Mouse (Mus musculus) embryonic facial prominence, embryonic 15.5 days (tissue): Measurements from ENCODE around the gene Nubp2. TPM values are rescaled to one million over a fixed set of nuclear protein-coding genes. Genes with fewer than 3 reads are reported as not detected.

Source experiments
- ATAC-seq: fragments of 200-750 bp; cut with Nextera tagmentation; 2 replicates; pipeline ENCODE4 v1.8.0; 2017; ENCODE audit warnings: low read depth, moderate TSS enrichment; ENCODE audit not compliant: insufficient number of reproducible peaks, low FRiP score, low TSS enrichment
- H3K27ac ChIP-seq: fragments of 300-500 bp; sonication (generic); replicated peaks from 2 replicates; pipeline ENCODE4 v1.5.1; 2015; ENCODE audit warnings: mild to moderate bottlenecking, inconsistent platforms
- H3K27me3 ChIP-seq: fragments of 300-500 bp; sonication (generic); 2 replicates; pipeline ENCODE4 v1.6.1; 2015; ENCODE audit warnings: inconsistent platforms
- H3K36me3 ChIP-seq: fragments of 300-500 bp; sonication (generic); 2 replicates; pipeline ENCODE4 v1.6.1; 2015; ENCODE audit warnings: mild to moderate bottlenecking, inconsistent platforms
- H3K4me1 ChIP-seq: fragments of 300-500 bp; sonication (generic); 2 replicates; pipeline ENCODE4 v1.6.1; 2015; ENCODE audit warnings: inconsistent platforms
- H3K4me2 ChIP-seq: fragments of 300-500 bp; sonication (generic); replicated peaks from 2 replicates; pipeline ENCODE4 v1.6.1; 2015; ENCODE audit warnings: mild to moderate bottlenecking, inconsistent platforms
- H3K4me3 ChIP-seq: fragments of 300-500 bp; sonication (generic); replicated peaks from 2 replicates; pipeline ENCODE4 v1.5.1; 2015; ENCODE audit warnings: mild to moderate bottlenecking, inconsistent platforms
- H3K9ac ChIP-seq: fragments of 300-500 bp; sonication (generic); 2 replicates; pipeline ENCODE4 v1.6.1; 2015; ENCODE audit warnings: inconsistent platforms
- H3K9me3 ChIP-seq: fragments of 300-500 bp; sonication (generic); replicated peaks from 2 replicates; pipeline ENCODE4 v1.6.1; 2016; ENCODE audit warnings: inconsistent platforms
- WGBS: fragments of 180-500 bp; shearing (Covaris S2); methylation state at CpG from one replicate; pipeline ENCODE4 v1.1.7; 2015; 5-methylcytosine and 5-hydroxymethylcytosine counted together
- polyA plus RNA-seq: library from polyadenylated mRNA; unstranded; fragments of >200 nt; fragmentation: Nextera tagmentation; extraction: Ambion mirVana; gene quantifications from 2 replicates; pipeline ENCODE4 v1.2.1, GENCODE M21; 2015

The Nubp2 gene
- polyA plus RNA-seq, 1 experiment from 2014 or later, result 49.6 TPM

DNA sequence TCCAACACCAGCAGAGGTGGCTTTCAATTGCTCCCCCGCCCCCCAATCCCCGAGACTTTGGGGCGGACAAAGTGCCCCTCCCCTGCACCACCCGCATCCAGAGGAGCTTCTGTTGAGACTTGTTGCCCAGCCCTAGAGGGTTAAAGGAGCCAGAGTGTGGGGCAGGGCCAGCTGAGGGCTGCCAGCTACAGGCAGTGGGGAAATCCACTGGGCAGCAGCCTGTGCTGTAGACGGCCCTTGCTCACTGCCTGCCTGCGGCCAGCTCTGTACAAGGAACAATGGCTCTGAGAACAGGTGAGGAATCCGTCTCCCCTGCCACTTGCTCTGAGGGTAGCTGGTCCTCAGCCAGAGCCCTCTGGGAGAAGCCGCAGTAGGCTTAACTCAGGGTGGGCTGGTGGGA is 7.6 kb downstream of the Nubp2 start:
- Histone ChIP-seq H3K4me2 (no peak overlapping the region), H3K27ac (no peak overlapping the region), H3K4me1 (0 out of 2 replicates have a peak, but pooled peaks cover 4% of the 10 kb centered on the region), H3K36me3 (peaks cover 14% of the 10 kb centered on the region; the same call in 1 of the 2 replicates), H3K27me3 (no peaks in the 10 kb centered on the region), H3K9me3 (no peaks in the 10 kb centered on the region), H3K4me3 (no peak overlapping the region), H3K9ac (no peak overlapping the region)
- no peak for ATAC-seq
- WGBS, result 63% methylated on average over 8 of the region's 8 CpGs

DNA sequence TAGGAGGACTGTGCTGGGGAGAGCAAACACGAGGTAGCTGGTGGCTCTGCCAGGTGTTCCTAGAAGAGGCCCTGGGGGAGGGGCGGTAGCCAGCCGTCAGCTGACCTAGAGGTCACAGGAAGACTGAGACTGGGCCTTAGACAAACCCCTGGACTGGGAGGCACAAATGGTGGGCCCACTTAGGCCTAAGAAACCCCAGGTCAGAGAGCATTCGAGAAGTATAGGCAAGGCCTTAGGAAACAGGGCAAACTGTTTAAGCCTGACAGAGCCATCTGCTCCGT is 8.1 kb downstream of the Nubp2 start:
- H3K36me3 ChIP-seq, result peaks cover 9% of the 10 kb centered on the region; the same call in 1 of the 2 replicates
- H3K4me2 ChIP-seq, result no peak overlapping the region; the same call in 1 of the 2 replicates
- WGBS, result 25% methylated on average over 5 of the region's 5 CpGs
- H3K4me3 ChIP-seq, result no peak overlapping the region
- no peaks in the 10 kb centered on the region for H3K27me3 ChIP-seq
- 0 out of 2 replicates have a peak, but pooled peaks cover 4% of the 10 kb centered on the region for H3K4me1 ChIP-seq
- no peak overlapping the region for H3K9ac ChIP-seq
- no peak overlapping the region for H3K27ac ChIP-seq
- ATAC-seq, result 0 out of 2 replicates have a peak, but pooled peaks have one; percentile 13
- no peaks in the 10 kb centered on the region for H3K9me3 ChIP-seq

GRCm38 (mm10) chr17:24877336-24878116 is 8.6 kb downstream of the Nubp2 start:
- H3K4me2 ChIP-seq, result no peak overlapping the region; the same call in 1 of the 2 replicates
- no peak overlapping the region for H3K27ac ChIP-seq
- ATAC-seq, result no peak
- no peak overlapping the region for H3K4me3 ChIP-seq
- H3K36me3 ChIP-seq, result peaks cover 4% of the 10 kb centered on the region; the same call in 1 of the 2 replicates
- 51% methylated on average over 10 of the region's 10 CpGs for WGBS
- no peak overlapping the region for H3K9ac ChIP-seq
- H3K4me1 ChIP-seq, result 0 out of 2 replicates have a peak, but pooled peaks cover 4% of the 10 kb centered on the region
- H3K9me3 ChIP-seq, result no peaks in the 10 kb centered on the region
- H3K27me3 ChIP-seq, result no peaks in the 10 kb centered on the region

- no peaks in the 10 kb centered on the region for H3K36me3 ChIP-seq
- H3K4me3 ChIP-seq, result no peak overlapping the region
- no peak for ATAC-seq
- H3K4me2 ChIP-seq, result no peak overlapping the region
- H3K9me3 ChIP-seq, result no peaks in the 10 kb centered on the region
- H3K27me3 ChIP-seq, result no peaks in the 10 kb centered on the region
- no peak overlapping the region for H3K9ac ChIP-seq
- 0 out of 2 replicates have a peak, but pooled peaks cover 4% of the 10 kb centered on the region for H3K4me1 ChIP-seq
- H3K27ac ChIP-seq, result no peak overlapping the region
- WGBS, result 70% methylated on average over 8 of the region's 8 CpGs
These were observed 11.2 kb downstream of the Nubp2 start for GRCm38 (mm10) chr17:24874989-24875388.

- no peak overlapping the region for H3K4me2 ChIP-seq
- no peaks in the 10 kb centered on the region for H3K27me3 ChIP-seq
- H3K36me3 ChIP-seq, result no peaks in the 10 kb centered on the region
- H3K4me1 ChIP-seq, result 0 out of 2 replicates have a peak, but pooled peaks cover 4% of the 10 kb centered on the region
- H3K27ac ChIP-seq, result no peak overlapping the region
- no peak overlapping the region for H3K9ac ChIP-seq
- H3K4me3 ChIP-seq, result no peak overlapping the region
- H3K9me3 ChIP-seq, result no peaks in the 10 kb centered on the region
- no peak for ATAC-seq
- whole genome bisulfite sequencing, result 56% methylated on average over 1 of the region's 1 CpGs
These were observed 11.8 kb downstream of the Nubp2 start for GRCm38 (mm10) chr17:24874405-24874745.

GRCm38 (mm10) chr17:24873695-24874404 is 12.3 kb downstream of the Nubp2 start:
- Histone ChIP-seq H3K9ac (no peak overlapping the region), H3K4me2 (no peak overlapping the region), H3K4me3 (no peak overlapping the region), H3K27me3 (no peaks in the 10 kb centered on the region), H3K9me3 (no peaks in the 10 kb centered on the region), H3K27ac (no peak overlapping the region), H3K4me1 (0 out of 2 replicates have a peak, but pooled peaks cover 4% of the 10 kb centered on the region), H3K36me3 (no peaks in the 10 kb centered on the region)
- no peak for ATAC-seq
- 56% methylated on average over 4 of the region's 4 CpGs for WGBS

DNA sequence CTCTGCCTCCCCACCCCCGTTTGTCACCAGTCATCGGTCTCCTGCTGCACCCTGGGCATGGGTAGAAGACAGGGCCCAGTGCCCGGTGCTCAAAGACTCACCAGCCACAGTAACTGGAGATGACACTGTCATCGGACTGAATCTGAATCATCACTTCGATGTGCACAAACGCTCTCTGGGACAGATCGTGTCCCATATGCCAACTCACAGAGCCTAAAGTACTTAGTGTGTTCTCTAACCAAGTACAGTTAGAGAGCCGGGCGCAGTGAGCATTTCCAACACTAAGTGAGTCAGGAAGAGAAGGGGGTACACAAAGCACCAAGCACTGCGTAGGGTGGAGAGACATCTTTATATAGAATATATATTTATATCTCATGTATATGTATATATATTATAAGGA is 18.2 kb downstream of the Nubp2 start:
- Histone ChIP-seq H3K27ac (no peak overlapping the region), H3K4me1 (no peaks in the 10 kb centered on the region), H3K9me3 (no peaks in the 10 kb centered on the region), H3K4me3 (no peak overlapping the region), H3K27me3 (no peaks in the 10 kb centered on the region), H3K9ac (no peak overlapping the region), H3K36me3 (peaks cover 15% of the 10 kb centered on the region), H3K4me2 (no peak overlapping the region)
- WGBS, result 88% methylated on average over 10 of the region's 10 CpGs
- no peak for ATAC-seq

DNA sequence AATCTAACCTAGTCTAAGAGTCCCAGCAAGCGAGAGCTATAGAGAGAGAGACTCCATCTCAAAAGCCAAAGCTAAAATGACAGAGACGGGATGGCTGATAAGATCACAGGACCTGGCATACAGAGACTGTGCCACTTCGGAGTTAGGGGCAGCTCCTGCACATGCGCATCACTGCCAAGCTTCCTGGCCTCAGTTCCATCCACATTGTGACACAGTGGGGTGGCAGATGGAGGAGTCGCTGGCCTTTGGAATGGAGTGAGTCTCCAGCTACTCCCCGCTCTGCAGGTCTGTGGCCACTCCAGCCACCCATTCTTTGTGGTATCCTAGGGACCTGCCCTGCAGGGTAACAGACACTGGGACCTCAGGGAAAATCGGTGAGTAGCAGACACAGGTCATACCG is 20.4 kb downstream of the Nubp2 start, which contains the start of gene Igfals:
Gene Igfals, plus strand, starts transcription at position 222 of the 400 bp plus-strand sequence.
- H3K4me2 ChIP-seq, result no peak within 1 kb of the TSS
- H3K4me1 ChIP-seq, result no peaks in the 10 kb centered on the region
- no peak for ATAC-seq
- peaks cover 33% of the 10 kb centered on the region for H3K36me3 ChIP-seq
- H3K27me3 ChIP-seq, result no peaks in the 10 kb centered on the region
- no peak within 1 kb of the TSS for H3K27ac ChIP-seq
- H3K9me3 ChIP-seq, result no peaks in the 10 kb centered on the region
- WGBS, result 88% methylated on average over 8 of the region's 8 CpGs
- no peak within 1 kb of the TSS for H3K9ac ChIP-seq
- H3K4me3 ChIP-seq, result no peak within 1 kb of the TSS

DNA sequence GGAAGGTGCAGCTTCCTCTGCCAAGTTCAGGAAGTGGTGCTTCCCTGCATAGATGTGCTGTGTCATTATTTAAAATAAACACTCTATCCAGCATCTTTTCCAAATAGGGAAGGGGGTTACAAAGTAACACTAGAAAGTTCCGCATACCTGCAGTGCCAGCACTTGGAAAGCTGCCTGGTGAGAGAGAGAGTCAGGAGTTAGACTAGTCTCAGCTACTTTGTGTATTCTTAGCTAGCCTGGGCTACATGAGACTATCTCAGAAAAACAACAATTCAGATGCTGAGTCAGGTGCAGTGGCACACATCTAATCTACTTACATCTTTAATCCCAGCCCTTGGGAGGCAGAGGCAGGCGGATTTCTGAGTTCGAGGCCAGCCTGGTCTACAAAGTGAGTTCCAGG is 24.4 kb downstream of the Nubp2 start:
- H3K9ac ChIP-seq, result no peak overlapping the region
- WGBS, result 86% methylated on average over 3 of the region's 3 CpGs
- H3K4me1 ChIP-seq, result no peaks in the 10 kb centered on the region
- H3K27me3 ChIP-seq, result no peaks in the 10 kb centered on the region
- H3K4me2 ChIP-seq, result no peak overlapping the region
- peaks cover 42% of the 10 kb centered on the region for H3K36me3 ChIP-seq
- H3K4me3 ChIP-seq, result no peak overlapping the region
- no peak overlapping the region for H3K27ac ChIP-seq
- H3K9me3 ChIP-seq, result no peaks in the 10 kb centered on the region
- ATAC-seq, result no peak

GRCm38 (mm10) chr17:24860076-24860475 is 26.1 kb downstream of the Nubp2 start:
- Histone ChIP-seq H3K27me3 (no peaks in the 10 kb centered on the region), H3K4me3 (no peak overlapping the region), H3K4me2 (no peak overlapping the region), H3K4me1 (no peaks in the 10 kb centered on the region), H3K36me3 (peaks cover 50% of the 10 kb centered on the region), H3K27ac (no peak overlapping the region), H3K9me3 (no peaks in the 10 kb centered on the region), H3K9ac (no peak overlapping the region)
- WGBS, result 90% methylated on average over 8 of the region's 8 CpGs
- no peak for ATAC-seq

GRCm38 (mm10) chr17:24858967-24859366 is 27.2 kb downstream of the Nubp2 start:
- H3K4me2 ChIP-seq, result no peak overlapping the region
- WGBS, result 85% methylated on average over 6 of the region's 6 CpGs
- no peak overlapping the region for H3K27ac ChIP-seq
- no peak overlapping the region for H3K9ac ChIP-seq
- H3K36me3 ChIP-seq, result peaks cover 51% of the 10 kb centered on the region
- no peaks in the 10 kb centered on the region for H3K4me1 ChIP-seq
- H3K4me3 ChIP-seq, result no peak overlapping the region
- no peaks in the 10 kb centered on the region for H3K27me3 ChIP-seq
- ATAC-seq, result no peak
- no peaks in the 10 kb centered on the region for H3K9me3 ChIP-seq
